Mouse (Mus musculus) G1E (cell line): Measurements from ENCODE around the gene Fbxw11. TPM values are rescaled to one million over a fixed set of nuclear protein-coding genes. Genes with fewer than 3 reads are reported as not detected.
A peak's percentile ranks its signal among the peaks of the same experiment; 100 is the strongest.
"Not testable (repeated sequence)": the region's sequence is repeated elsewhere in the genome, so short reads cannot be mapped to it uniquely, and the experiment has no call there.

ENCODE experiments used
- ATAC-seq: 2 replicates; pipeline ENCODE4 v1.8.0; 2016; ENCODE audit warnings: mild to moderate bottlenecking; ENCODE audit not compliant: insufficient number of reproducible peaks, poor library complexity, low FRiP score, severe bottlenecking; ENCODE audit errors: extremely low read depth
- DNase-seq: peaks from one replicate; pipeline ENCODE4 v3.0.0; 2012; ENCODE audit warnings: low spot score
- H3K27me3 ChIP-seq: 2 replicates; pipeline ENCODE4 v1.6.1; 2012; ENCODE audit warnings: mild to moderate bottlenecking, low read length, inconsistent platforms; ENCODE audit not compliant: insufficient read depth
- H3K36me3 ChIP-seq: replicated peaks from 2 replicates; pipeline ENCODE3; 2012; ENCODE audit warnings: mild to moderate bottlenecking, inconsistent platforms
- H3K4me1 ChIP-seq: 2 replicates; pipeline ENCODE4 v1.6.1; 2012; ENCODE audit warnings: low read depth, low read length, inconsistent platforms, mixed read lengths; ENCODE audit not compliant: insufficient read depth
- H3K4me3 ChIP-seq: 2 replicates; pipeline ENCODE4 v1.5.1; 2012; ENCODE audit warnings: low read depth, mild to moderate bottlenecking, inconsistent platforms, low read length, moderate library complexity, mixed read lengths
- H3K9me3 ChIP-seq: replicated peaks from 2 replicates; pipeline ENCODE4 v1.6.1; 2012; ENCODE audit warnings: inconsistent platforms
- CTCF ChIP-seq: IDR thresholded peaks from 2 replicates; pipeline ENCODE4 v1.5.1; 2012; ENCODE audit warnings: low read depth, low read length, inconsistent platforms, mixed read lengths
- GATA1 ChIP-seq: IDR thresholded peaks from 2 replicates; pipeline ENCODE4 v1.6.1; 2012; ENCODE audit warnings: borderline replicate concordance, low read length, inconsistent platforms, mixed read lengths
- GATA2 ChIP-seq: IDR thresholded peaks from 2 replicates; pipeline ENCODE4 v1.6.1; 2012; ENCODE audit warnings: low read depth, low read length, inconsistent platforms, borderline replicate concordance
- POLR2AphosphoS5 ChIP-seq: IDR thresholded peaks from 2 replicates; pipeline ENCODE4 v1.6.1; 2012; ENCODE audit warnings: low read depth, low read length, inconsistent platforms; ENCODE audit not compliant: insufficient replicate concordance
- TAL1 ChIP-seq: conservative IDR thresholded peaks from 2 replicates; pipeline ENCODE4 v1.6.1; 2012; ENCODE audit warnings: low read depth, low read length, inconsistent platforms, mixed read lengths
- polyA plus RNA-seq: library from polyadenylated mRNA; stranded (reverse); fragments of >175 nt; gene quantifications from 2 replicates; pipeline ENCODE4 v1.2.3, GENCODE M21; 2012
- total RNA-seq, 2 experiments: library from RNA; stranded (forward) in 1 of 2; stranded (reverse) in 1 of 2; fragments of 200-1000 nt in 1 of 2; fragments of >200 nt in 1 of 2; fragmentation: Nextera tagmentation in 1 of 2; gene quantifications; 2 replicates each; pipeline ENCODE4 v1.2.3; 2014 to 2017

Gene Fbxw11
- total and polyA plus RNA-seq, 3 experiments = 16.9 to 53.7 (median 39.8) TPM

GRCm38 (mm10) chr11:32615561-32615960 is 27.0 kb upstream of the Fbxw11 start:
- H3K36me3 ChIP-seq = peaks cover 88% of the 10 kb centered on the region
- TF ChIP-seq TAL1 (no peak), GATA2 (no peak), CTCF (no peak), GATA1 (no peak), POLR2AphosphoS5 (no peak)
- H3K4me1 ChIP-seq = peaks cover 11% of the 10 kb centered on the region
- H3K27me3 ChIP-seq = no peaks in the 10 kb centered on the region; the same call in 1 of the 2 replicates
- DNase-seq (no peak), ATAC-seq (no peak)
- no peak overlapping the region for H3K4me3 ChIP-seq
- H3K9me3 ChIP-seq = no peaks in the 10 kb centered on the region

GRCm38 (mm10) chr11:32616091-32616490 is 26.4 kb upstream of the Fbxw11 start:
- Histone ChIP-seq H3K9me3 (no peaks in the 10 kb centered on the region), H3K36me3 (peaks cover 88% of the 10 kb centered on the region), H3K4me3 (no peak overlapping the region), H3K4me1 (peaks cover 11% of the 10 kb centered on the region), H3K27me3 (no peaks in the 10 kb centered on the region; the same call in 1 of the 2 replicates)
- DNase-seq (no peak), ATAC-seq (no peak)
- no peak for TF ChIP-seq GATA1
- no peak for TF ChIP-seq POLR2AphosphoS5
- TF ChIP-seq CTCF = no peak
- TF ChIP-seq TAL1 = no peak
- TF ChIP-seq GATA2 = no peak

- H3K27me3 ChIP-seq = no peaks in the 10 kb centered on the region; the same call in 1 of the 2 replicates
- H3K36me3 ChIP-seq = peaks cover 87% of the 10 kb centered on the region
- DNase-seq (no peak), ATAC-seq (no peak)
- peaks cover 11% of the 10 kb centered on the region for H3K4me1 ChIP-seq
- TF ChIP-seq GATA2 = no peak
- no peak for TF ChIP-seq CTCF
- TF ChIP-seq POLR2AphosphoS5 = no peak
- TF ChIP-seq GATA1 = no peak
- TF ChIP-seq TAL1 = no peak
- no peak overlapping the region for H3K4me3 ChIP-seq
- H3K9me3 ChIP-seq = no peaks in the 10 kb centered on the region
These were observed 24.5 kb upstream of the Fbxw11 start for GRCm38 (mm10) chr11:32618036-32618435.

GRCm38 (mm10) chr11:32618641-32619040 is 23.9 kb upstream of the Fbxw11 start:
- not testable (repeated sequence) for ATAC-seq, H3K27me3 ChIP-seq, H3K4me3 ChIP-seq, H3K9me3 ChIP-seq, DNase-seq
- Histone ChIP-seq H3K36me3 (peaks cover 87% of the 10 kb centered on the region), H3K4me1 (peaks cover 11% of the 10 kb centered on the region)

- TF ChIP-seq TAL1 = no peak
- no peak for TF ChIP-seq CTCF
- no peak for TF ChIP-seq POLR2AphosphoS5
- no peak for TF ChIP-seq GATA2
- TF ChIP-seq GATA1 = no peak
- H3K4me1 ChIP-seq = peaks cover 11% of the 10 kb centered on the region
- DNase-seq (no peak), ATAC-seq (peak; percentile 40)
- H3K27me3 ChIP-seq = peaks cover 2% of the 10 kb centered on the region; the same call in 1 of the 2 replicates
- peaks cover 80% of the 10 kb centered on the region for H3K36me3 ChIP-seq
- no peaks in the 10 kb centered on the region for H3K9me3 ChIP-seq
- H3K4me3 ChIP-seq = no peak overlapping the region
These were observed 23.2 kb upstream of the Fbxw11 start for GRCm38 (mm10) chr11:32619257-32619816.

- H3K4me1 ChIP-seq = peaks cover 11% of the 10 kb centered on the region
- no peak for DNase-seq
- peaks cover 75% of the 10 kb centered on the region for H3K36me3 ChIP-seq
- H3K9me3 ChIP-seq = no peaks in the 10 kb centered on the region
- H3K27me3 ChIP-seq = peaks cover 2% of the 10 kb centered on the region; the same call in 1 of the 2 replicates
- ATAC-seq = no peak
- no peak overlapping the region for H3K4me3 ChIP-seq
- TF ChIP-seq TAL1 = no peak
- no peak for TF ChIP-seq GATA2
- TF ChIP-seq POLR2AphosphoS5 = no peak
These were observed 22.6 kb upstream of the Fbxw11 start for GRCm38 (mm10) chr11:32619866-32620456.
